Mouse (Mus musculus): ENCODE results near the gene Apol7b. TPM values are rescaled to one million over a fixed set of nuclear protein-coding genes. Genes with fewer than 3 reads are reported as not detected.
"Not testable (repeated sequence)": the region's sequence is repeated elsewhere in the genome, so short reads cannot be mapped to it uniquely, and the experiment has no call there.

Gene Apol7b
- 0.09 TPM in 1 of 2 replicates, not detected in the other for polyA plus RNA-seq (2015; fragmentation: Nextera tagmentation; extraction: Ambion mirVana)

- not testable (repeated sequence) for H3K9me3 ChIP-seq; H3K4me2 ChIP-seq; H3K27ac ChIP-seq; H3K9ac ChIP-seq; H3K4me1 ChIP-seq; H3K36me3 ChIP-seq; ATAC-seq (ENCODE audit: insufficient number of reproducible peaks, low FRiP score, low TSS enrichment, low read depth); H3K4me3 ChIP-seq; H3K27me3 ChIP-seq
- 94% methylated on average over 2 of the region's 2 CpGs for WGBS
These were observed at the start of gene Apol7b for GRCm38 (mm10) chr15:77447392-77447791. Gene Apol7b (minus strand): TSS chr15:77447492.

GRCm38 (mm10) chr15:77494694-77495093 is 47.4 kb upstream of the Apol7b start:
- 69% methylated on average over 1 of the region's 1 CpGs for WGBS
- H3K36me3 ChIP-seq; H3K27ac ChIP-seq; ATAC-seq (ENCODE audit: insufficient number of reproducible peaks, low FRiP score, low TSS enrichment, low read depth); H3K4me3 ChIP-seq; H3K4me2 ChIP-seq; H3K9me3 ChIP-seq; H3K4me1 ChIP-seq; H3K9ac ChIP-seq; H3K27me3 ChIP-seq: not testable (repeated sequence)

- H3K4me2 ChIP-seq; H3K9ac ChIP-seq; H3K4me1 ChIP-seq; H3K9me3 ChIP-seq; H3K36me3 ChIP-seq; H3K27me3 ChIP-seq; ATAC-seq (ENCODE audit: insufficient number of reproducible peaks, low FRiP score, low TSS enrichment, low read depth); H3K4me3 ChIP-seq; H3K27ac ChIP-seq: not testable (repeated sequence)
- no CpG with 5 or more reads among the region's 1 CpGs for WGBS
These were observed 45.9 kb upstream of the Apol7b start for GRCm38 (mm10) chr15:77493181-77493580.

- Histone ChIP-seq H3K27ac (no peak overlapping the region), H3K9me3 (no peaks in the 10 kb centered on the region), H3K4me2 (no peak overlapping the region), H3K4me1 (no peaks in the 10 kb centered on the region), H3K9ac (no peak overlapping the region), H3K4me3 (no peak overlapping the region), H3K36me3 (no peaks in the 10 kb centered on the region), H3K27me3 (no peaks in the 10 kb centered on the region)
- 63% methylated on average over 4 of the region's 4 CpGs for WGBS
- no peak for ATAC-seq (ENCODE audit: insufficient number of reproducible peaks, low FRiP score, low TSS enrichment, low read depth)
These were observed 35.0 kb upstream of the Apol7b start for GRCm38 (mm10) chr15:77482140-77482794.

GRCm38 (mm10) chr15:77476693-77477092 is 29.4 kb upstream of the Apol7b start, which contains the start of gene Apol10a:
Gene Apol10a (plus strand): TSS chr15:77477047.
- ATAC-seq (ENCODE audit: insufficient number of reproducible peaks, low FRiP score, low TSS enrichment, low read depth); H3K4me2 ChIP-seq; H3K36me3 ChIP-seq; H3K27me3 ChIP-seq; H3K9me3 ChIP-seq; H3K4me1 ChIP-seq; H3K27ac ChIP-seq; H3K4me3 ChIP-seq; H3K9ac ChIP-seq: not testable (repeated sequence)
- WGBS: 80% methylated on average over 2 of the region's 2 CpGs

- H3K4me2 ChIP-seq; H3K27ac ChIP-seq; H3K27me3 ChIP-seq; H3K9ac ChIP-seq; H3K36me3 ChIP-seq; H3K9me3 ChIP-seq; ATAC-seq (ENCODE audit: insufficient number of reproducible peaks, low FRiP score, low TSS enrichment, low read depth); H3K4me1 ChIP-seq; H3K4me3 ChIP-seq: not testable (repeated sequence)
- 32% methylated on average over 7 of the region's 7 CpGs for WGBS
These were observed 27.6 kb upstream of the Apol7b start for GRCm38 (mm10) chr15:77474699-77475390.

- not testable (repeated sequence) for H3K4me1 ChIP-seq
These were observed 2.6 kb upstream of the Apol7b start for GRCm38 (mm10) chr15:77449927-77450326.

GRCm38 (mm10) chr15:77445668-77446067 is 1.6 kb downstream of the Apol7b start:
- not testable (repeated sequence) for H3K36me3 ChIP-seq; H3K27ac ChIP-seq; H3K4me1 ChIP-seq; H3K4me2 ChIP-seq; H3K9ac ChIP-seq; H3K9me3 ChIP-seq; H3K4me3 ChIP-seq; ATAC-seq (ENCODE audit: insufficient number of reproducible peaks, low FRiP score, low TSS enrichment, low read depth); H3K27me3 ChIP-seq
- 65% methylated on average over 1 of the region's 1 CpGs for WGBS

More at GRCm38 (mm10) chr15:77449927-77450326, 2.6 kb upstream of the Apol7b start:
- H3K4me2 ChIP-seq; H3K9ac ChIP-seq; H3K36me3 ChIP-seq; ATAC-seq (ENCODE audit: insufficient number of reproducible peaks, low FRiP score, low TSS enrichment, low read depth); H3K9me3 ChIP-seq; H3K27me3 ChIP-seq; H3K27ac ChIP-seq; H3K4me3 ChIP-seq: not testable (repeated sequence)
- 48% methylated on average over 10 of the region's 10 CpGs for WGBS

- 69% methylated on average over 8 of the region's 8 CpGs for WGBS
- H3K27me3 ChIP-seq; H3K9ac ChIP-seq; H3K9me3 ChIP-seq; H3K4me1 ChIP-seq; H3K27ac ChIP-seq; H3K4me2 ChIP-seq; H3K36me3 ChIP-seq; H3K4me3 ChIP-seq; ATAC-seq (ENCODE audit: insufficient number of reproducible peaks, low FRiP score, low TSS enrichment, low read depth): not testable (repeated sequence)
These were observed 2.5 kb downstream of the Apol7b start for GRCm38 (mm10) chr15:77444746-77445145.

- WGBS: 70% methylated on average over 9 of the region's 10 CpGs
These were observed 18.4 kb downstream of the Apol7b start for GRCm38 (mm10) chr15:77428690-77429448.

GRCm38 (mm10) chr15:77422925-77423324 is 24.4 kb downstream of the Apol7b start:
- not testable (repeated sequence) for H3K27ac ChIP-seq; H3K9ac ChIP-seq; H3K4me3 ChIP-seq; H3K4me2 ChIP-seq; H3K4me1 ChIP-seq; H3K27me3 ChIP-seq; ATAC-seq (ENCODE audit: insufficient number of reproducible peaks, low FRiP score, low TSS enrichment, low read depth); H3K36me3 ChIP-seq; H3K9me3 ChIP-seq
- 75% methylated on average over 3 of the region's 7 CpGs for WGBS

More at GRCm38 (mm10) chr15:77428690-77429448, 18.4 kb downstream of the Apol7b start:
- not testable (repeated sequence) for H3K9me3 ChIP-seq; H3K27me3 ChIP-seq; ATAC-seq (ENCODE audit: insufficient number of reproducible peaks, low FRiP score, low TSS enrichment, low read depth); H3K27ac ChIP-seq; H3K4me1 ChIP-seq; H3K4me3 ChIP-seq; H3K36me3 ChIP-seq; H3K9ac ChIP-seq; H3K4me2 ChIP-seq

GRCm38 (mm10) chr15:77419657-77420056 is 27.6 kb downstream of the Apol7b start:
- H3K27me3 ChIP-seq; H3K27ac ChIP-seq; H3K4me3 ChIP-seq; H3K9ac ChIP-seq; H3K36me3 ChIP-seq; H3K4me2 ChIP-seq; ATAC-seq (ENCODE audit: insufficient number of reproducible peaks, low FRiP score, low TSS enrichment, low read depth); H3K9me3 ChIP-seq; H3K4me1 ChIP-seq: not testable (repeated sequence)
- WGBS: no CpG with 5 or more reads among the region's 3 CpGs
